Mouse (Mus musculus) thymus, adult 2 months (tissue): ENCODE results near the gene Il10ra.

Experiments
- CTCF ChIP-seq: fragments of 200-500 bp; IDR thresholded peaks from 2 replicates; pipeline ENCODE4 v1.5.1; 2012; ENCODE audit warnings: mild to moderate bottlenecking, control low read depth, low read length, moderate library complexity, borderline replicate concordance; ENCODE audit not compliant: control insufficient read depth, poor library complexity, insufficient read depth; ENCODE audit errors: extremely low read depth
- POLR2A ChIP-seq: fragments of 200-500 bp; IDR thresholded peaks from 2 replicates; pipeline ENCODE4 v1.6.1; 2012; ENCODE audit warnings: mild to moderate bottlenecking, low read length, control low read depth, moderate library complexity; ENCODE audit not compliant: control insufficient read depth, poor library complexity, insufficient read depth; ENCODE audit errors: extremely low read depth

DNA sequence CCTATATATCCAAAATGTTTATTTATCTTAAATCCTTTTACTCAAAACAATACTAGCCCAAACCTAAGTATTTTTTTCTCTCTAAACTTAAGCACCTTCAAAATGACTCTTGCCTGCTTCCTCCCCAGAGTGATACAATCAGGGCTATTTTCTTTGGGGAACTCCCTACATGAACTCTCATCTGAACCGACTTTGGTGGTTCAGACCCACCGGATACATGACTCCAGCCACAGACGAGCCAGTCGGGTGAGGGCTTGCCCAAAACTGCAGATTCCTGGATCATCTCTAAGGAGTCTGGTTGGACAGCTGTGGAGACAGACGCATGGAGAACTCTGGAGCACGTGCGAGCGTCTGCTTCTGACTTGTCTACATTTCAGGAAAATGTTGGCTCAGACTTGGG, 39.6 kb downstream of the Il10ra start:
- TF ChIP-seq CTCF (no peak), POLR2A (no peak)
